Mouse (Mus musculus) neural tube, embryonic 11.5 days (tissue): Measurements from ENCODE around the gene Traf7. TPM values are rescaled to one million over a fixed set of nuclear protein-coding genes. Genes with fewer than 3 reads are reported as not detected.

Source experiments
- ATAC-seq: fragments of 200-750 bp; cut with Nextera tagmentation; 2 replicates; pipeline ENCODE4 v1.8.0; 2017; ENCODE audit warnings: moderate number of reproducible peaks, mild to moderate bottlenecking, moderate TSS enrichment, moderate library complexity; ENCODE audit not compliant: insufficient read depth, low FRiP score, low TSS enrichment
- DNase-seq: peaks from one replicate; pipeline ENCODE4 v3.0.0-alpha.2; 2015; ENCODE audit warnings: low spot score
- H3K27ac ChIP-seq: fragments of 300-500 bp; sonication (generic); 2 replicates; pipeline ENCODE4 v1.5.1; 2014; ENCODE audit warnings: low read depth, mild to moderate bottlenecking, low read length
- H3K27me3 ChIP-seq: fragments of 300-500 bp; sonication (generic); 2 replicates; pipeline ENCODE4 v1.6.1; 2014; ENCODE audit warnings: mild to moderate bottlenecking, low read length, mixed read lengths; ENCODE audit not compliant: control insufficient read depth, insufficient read depth
- H3K36me3 ChIP-seq: fragments of 300-500 bp; sonication (generic); 2 replicates; pipeline ENCODE4 v1.6.1; 2014; ENCODE audit warnings: mild to moderate bottlenecking, low read length, moderate library complexity, mixed read lengths; ENCODE audit not compliant: control insufficient read depth, insufficient read depth
- H3K4me1 ChIP-seq: fragments of 300-500 bp; sonication (generic); 2 replicates; pipeline ENCODE4 v1.6.1; 2014; ENCODE audit warnings: low read length, mixed read lengths; ENCODE audit not compliant: control insufficient read depth, insufficient read depth
- H3K4me2 ChIP-seq: fragments of 300-500 bp; sonication (generic); 2 replicates; pipeline ENCODE4 v1.6.1; 2014; ENCODE audit warnings: low read depth, mild to moderate bottlenecking, moderate library complexity
- H3K4me3 ChIP-seq: fragments of 300-500 bp; sonication (generic); 2 replicates; pipeline ENCODE4 v1.5.1; 2014; ENCODE audit warnings: low read depth, low read length
- H3K9ac ChIP-seq: fragments of 300-500 bp; sonication (generic); 2 replicates; pipeline ENCODE4 v1.6.1; 2014; ENCODE audit warnings: mild to moderate bottlenecking, low read length
- H3K9me3 ChIP-seq: fragments of 300-500 bp; sonication (generic); 2 replicates; pipeline ENCODE4 v1.6.1; 2016; ENCODE audit warnings: low read length; ENCODE audit not compliant: control insufficient read depth
- WGBS: fragments of 180-500 bp; shearing (Covaris S2); extraction: QIAGEN DNeasy Blood & Tissue Kit; methylation state at CpG from one replicate; pipeline ENCODE4 v1.1.7; 2014; 5-methylcytosine and 5-hydroxymethylcytosine counted together
- polyA plus RNA-seq: library from polyadenylated mRNA; unstranded; fragments of >200 nt; fragmentation: Nextera tagmentation; extraction: Ambion mirVana; gene quantifications from 2 replicates; pipeline ENCODE4 v1.2.1, GENCODE M21; 2014

The Traf7 gene
- polyA plus RNA-seq, 1 experiment from 2014 or later = 88.1 TPM

DNA sequence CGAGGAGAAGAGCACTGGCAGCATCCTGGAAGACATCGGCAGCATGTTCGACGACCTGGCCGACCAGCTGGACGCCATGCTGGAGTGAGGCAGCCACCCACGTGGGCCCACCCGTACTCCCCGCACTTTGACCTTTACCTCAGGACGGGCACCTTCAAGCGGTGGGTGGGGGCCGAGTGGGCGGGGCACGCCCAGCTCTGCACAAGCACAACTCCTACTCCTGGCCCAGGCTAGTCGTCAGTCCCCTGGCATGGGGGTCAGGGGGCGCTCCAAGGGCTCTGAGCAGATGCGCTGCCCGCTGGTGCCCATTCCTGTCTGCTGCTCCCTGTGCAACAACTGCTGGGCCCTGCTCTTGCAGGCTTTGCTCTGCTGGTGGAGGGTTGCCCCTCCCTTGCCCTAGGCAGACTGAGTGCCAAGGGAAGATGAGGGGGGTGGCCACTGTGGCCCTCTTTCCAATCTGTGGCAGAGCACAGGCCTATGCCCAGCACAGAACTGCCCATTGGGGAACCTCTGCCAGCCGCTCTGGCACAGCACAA lies 20.5 kb downstream of the Traf7 start:
- DNase-seq = no peak
- ATAC-seq = 0 out of 2 replicates have a peak, but pooled peaks have one; percentile 17
- H3K4me3 ChIP-seq = no peak overlapping the region
- H3K9me3 ChIP-seq = no peaks in the 10 kb centered on the region
- H3K4me2 ChIP-seq = no peak overlapping the region
- no peak overlapping the region for H3K27ac ChIP-seq
- H3K36me3 ChIP-seq = peaks cover 16% of the 10 kb centered on the region
- no peaks in the 10 kb centered on the region for H3K4me1 ChIP-seq
- 47% methylated on average over 19 of the region's 19 CpGs for WGBS
- H3K9ac ChIP-seq = no peak overlapping the region
- H3K27me3 ChIP-seq = no peaks in the 10 kb centered on the region

DNA sequence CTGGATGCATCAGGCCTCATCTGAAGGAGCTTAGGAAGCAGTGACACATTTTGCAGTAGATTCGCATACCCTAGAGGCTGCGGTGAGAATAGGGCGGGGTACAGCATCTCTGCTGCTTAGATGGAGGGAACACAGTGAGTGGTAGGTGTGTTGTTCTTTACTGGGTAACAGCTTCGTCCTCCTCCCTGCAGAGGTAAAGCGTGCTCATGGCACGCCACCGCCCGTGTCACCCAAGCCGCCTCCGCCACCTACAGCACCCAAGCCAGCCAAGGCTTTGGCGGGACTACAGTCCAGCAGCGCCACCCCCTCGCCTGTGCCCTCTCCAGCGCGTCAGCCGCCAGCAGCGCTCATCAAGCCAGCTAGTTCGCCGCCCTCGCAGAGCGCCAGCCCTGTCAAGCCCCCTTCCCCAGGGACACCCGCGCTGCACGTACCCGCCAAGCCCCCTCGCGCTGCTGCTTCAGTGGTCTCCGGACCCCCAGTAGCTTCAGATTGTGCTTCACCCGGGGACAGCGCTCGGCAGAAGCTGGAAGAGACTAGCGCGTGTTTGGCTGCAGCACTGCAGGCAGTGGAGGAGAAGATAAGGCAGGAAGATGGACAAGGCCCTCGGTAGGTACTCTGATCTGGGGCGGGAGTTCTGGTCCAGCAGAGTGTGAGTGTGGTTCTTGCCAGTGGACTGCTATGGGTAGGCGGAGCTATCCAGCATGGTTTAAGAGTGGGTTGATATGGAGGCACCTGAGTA lies 21.2 kb downstream of the Traf7 start:
- WGBS = 28% methylated on average over 36 of the region's 36 CpGs
- Histone ChIP-seq H3K27me3 (no peaks in the 10 kb centered on the region), H3K36me3 (peaks cover 16% of the 10 kb centered on the region), H3K4me2 (no peak overlapping the region), H3K9ac (0 out of 2 replicates have a peak overlapping the region, but pooled peaks have one; percentile 19), H3K9me3 (no peaks in the 10 kb centered on the region), H3K4me3 (no peak overlapping the region), H3K4me1 (no peaks in the 10 kb centered on the region), H3K27ac (no peak overlapping the region)
- DNase-seq = no peak
- ATAC-seq = no peak

DNA sequence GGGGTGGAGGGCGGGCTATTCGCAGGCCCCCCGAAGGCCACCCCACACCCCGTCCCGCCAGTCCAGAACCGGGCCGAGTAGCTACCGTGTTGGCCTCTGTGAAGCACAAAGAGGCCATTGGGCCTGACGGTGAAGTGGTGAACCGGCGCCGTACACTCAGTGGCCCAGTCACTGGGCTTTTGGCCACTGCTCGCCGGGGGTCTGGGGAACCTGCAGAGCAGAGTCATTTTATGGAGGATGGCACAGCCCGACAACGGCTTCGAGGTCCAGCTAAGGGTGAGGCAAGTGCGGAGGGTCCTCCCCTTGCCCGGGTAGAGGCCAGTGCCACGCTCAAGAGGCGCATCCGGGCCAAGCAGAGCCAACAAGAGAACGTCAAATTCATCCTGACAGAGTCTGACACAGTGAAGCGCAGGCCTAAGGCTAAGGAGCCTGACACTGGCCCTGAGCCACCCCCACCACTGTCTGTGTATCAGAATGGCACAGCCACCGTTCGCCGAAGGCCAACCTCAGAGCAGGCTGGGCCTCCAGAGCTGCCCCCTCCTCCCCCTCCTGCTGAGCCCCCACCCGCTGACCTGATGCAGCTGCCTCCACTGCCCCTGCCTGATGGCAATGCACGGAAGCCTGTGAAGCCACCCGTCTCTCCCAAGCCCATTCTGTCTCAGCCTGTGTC lies 22.3 kb downstream of the Traf7 start:
- Histone ChIP-seq H3K4me1 (no peaks in the 10 kb centered on the region), H3K4me2 (no peak overlapping the region), H3K36me3 (peaks cover 14% of the 10 kb centered on the region), H3K27ac (no peak overlapping the region), H3K4me3 (no peak overlapping the region), H3K9me3 (no peaks in the 10 kb centered on the region), H3K9ac (no peak overlapping the region), H3K27me3 (no peaks in the 10 kb centered on the region)
- DNase-seq = no peak
- WGBS = 91% methylated on average over 30 of the region's 30 CpGs
- no peak for ATAC-seq

DNA sequence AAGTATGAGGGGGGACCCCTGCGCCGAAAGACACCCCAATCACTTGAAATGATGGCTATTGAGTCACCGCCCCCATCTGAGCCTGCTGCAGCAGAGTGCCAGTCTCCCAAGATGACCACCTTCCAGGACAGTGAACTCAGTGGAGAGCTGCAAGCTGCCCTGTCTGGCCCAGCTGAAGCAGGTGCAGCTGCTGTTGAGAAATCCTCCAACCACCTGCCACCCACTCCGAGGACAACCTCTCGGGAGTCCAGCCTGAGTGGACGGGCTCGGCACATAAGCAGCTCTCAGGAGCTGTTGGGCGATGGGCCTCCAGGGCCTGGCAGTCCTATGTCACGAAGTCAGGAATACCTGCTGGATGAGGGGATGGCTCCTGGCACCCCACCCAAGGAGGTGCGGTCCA lies 23.7 kb downstream of the Traf7 start:
- DNase-seq (no peak), ATAC-seq (no peak)
- H3K27ac ChIP-seq = no peak overlapping the region
- H3K4me3 ChIP-seq = no peak overlapping the region
- no peak overlapping the region for H3K9ac ChIP-seq
- no peaks in the 10 kb centered on the region for H3K9me3 ChIP-seq
- H3K4me1 ChIP-seq = no peaks in the 10 kb centered on the region
- peaks cover 6% of the 10 kb centered on the region for H3K36me3 ChIP-seq
- WGBS = 92% methylated on average over 10 of the region's 10 CpGs
- H3K4me2 ChIP-seq = no peak overlapping the region
- H3K27me3 ChIP-seq = no peaks in the 10 kb centered on the region

DNA sequence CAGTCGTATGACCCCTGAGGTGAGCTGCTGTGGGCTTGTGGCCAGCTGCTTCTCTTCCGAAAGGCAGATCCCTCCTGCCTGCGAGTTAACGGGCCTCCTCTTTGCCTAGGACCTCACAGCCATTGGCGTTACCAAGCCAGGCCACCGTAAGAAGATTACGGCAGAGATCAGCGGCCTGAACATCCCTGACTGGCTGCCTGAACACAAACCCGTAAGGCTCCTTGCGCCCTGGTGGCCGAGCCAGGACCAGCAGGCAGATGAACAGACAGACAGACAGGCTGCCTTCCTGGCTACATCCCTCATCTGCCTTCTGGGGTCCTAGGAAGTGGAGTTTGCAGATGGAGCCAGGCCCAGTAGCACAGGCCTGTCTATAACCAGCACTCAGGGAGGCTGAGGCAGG lies 25.5 kb downstream of the Traf7 start:
- Histone ChIP-seq H3K4me3 (no peak overlapping the region), H3K9me3 (no peaks in the 10 kb centered on the region), H3K27me3 (no peaks in the 10 kb centered on the region), H3K4me1 (no peaks in the 10 kb centered on the region), H3K9ac (no peak overlapping the region), H3K36me3 (peaks cover 5% of the 10 kb centered on the region), H3K4me2 (no peak overlapping the region), H3K27ac (no peak overlapping the region)
- ATAC-seq = no peak
- 49% methylated on average over 11 of the region's 11 CpGs for WGBS
- no peak for DNase-seq

DNA sequence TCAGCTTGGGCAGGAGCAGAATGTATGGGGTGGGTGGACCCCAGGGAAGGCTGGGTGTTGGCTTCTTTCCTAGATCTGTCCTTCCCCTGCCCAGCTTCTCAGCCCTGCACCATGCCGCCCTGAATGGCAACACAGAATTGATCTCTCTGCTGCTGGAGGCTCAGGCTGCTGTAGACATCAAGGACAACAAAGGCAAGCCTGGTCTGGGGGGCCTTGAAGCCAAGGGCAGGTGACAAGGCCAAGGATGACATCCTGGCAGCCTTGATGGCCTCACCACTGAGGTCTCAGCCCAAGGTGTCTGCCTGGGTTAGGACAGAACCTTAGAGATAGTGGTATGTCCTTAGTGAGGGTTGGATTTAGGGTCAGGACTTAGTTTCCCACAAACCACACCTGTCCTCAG lies 31.7 kb downstream of the Traf7 start:
- peaks cover 4% of the 10 kb centered on the region; the same call in 1 of the 2 replicates for H3K36me3 ChIP-seq
- WGBS = 89% methylated on average over 1 of the region's 1 CpGs

DNA sequence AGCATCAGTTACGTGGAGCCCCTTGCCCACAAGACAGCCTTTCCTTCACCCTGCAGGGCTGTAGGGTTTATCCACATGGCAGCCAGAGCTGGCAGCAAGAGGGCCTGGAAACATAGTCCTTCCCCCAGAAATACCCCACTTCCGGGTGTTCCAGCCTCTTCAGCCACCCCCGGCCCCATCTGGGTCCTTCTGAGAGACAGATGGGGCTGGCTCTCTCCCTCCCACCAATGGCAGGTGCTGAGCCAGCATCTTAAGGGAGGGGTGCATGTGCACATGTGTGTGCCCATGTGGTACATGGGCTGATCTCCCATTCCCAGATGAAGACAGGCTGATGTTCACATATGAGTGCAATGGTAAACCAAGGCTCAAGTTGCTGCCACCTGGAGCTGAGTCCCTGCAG lies 32.3 kb downstream of the Traf7 start:
- no peak overlapping the region for H3K4me2 ChIP-seq
- H3K4me1 ChIP-seq = no peaks in the 10 kb centered on the region
- DNase-seq (no peak), ATAC-seq (no peak)
- peaks cover 4% of the 10 kb centered on the region; the same call in 1 of the 2 replicates for H3K36me3 ChIP-seq
- H3K27me3 ChIP-seq = no peaks in the 10 kb centered on the region
- no peak overlapping the region for H3K4me3 ChIP-seq
- 86% methylated on average over 3 of the region's 3 CpGs for WGBS
- H3K9me3 ChIP-seq = no peaks in the 10 kb centered on the region
- H3K9ac ChIP-seq = no peak overlapping the region
- no peak overlapping the region for H3K27ac ChIP-seq

More for the DNA sequence above, 31.7 kb downstream of the Traf7 start:
- no peak overlapping the region for H3K4me3 ChIP-seq
- H3K27ac ChIP-seq = no peak overlapping the region
- no peaks in the 10 kb centered on the region for H3K9me3 ChIP-seq
- no peak overlapping the region for H3K9ac ChIP-seq
- no peaks in the 10 kb centered on the region for H3K27me3 ChIP-seq
- no peaks in the 10 kb centered on the region for H3K4me1 ChIP-seq
- DNase-seq (no peak), ATAC-seq (no peak)
- no peak overlapping the region for H3K4me2 ChIP-seq

DNA sequence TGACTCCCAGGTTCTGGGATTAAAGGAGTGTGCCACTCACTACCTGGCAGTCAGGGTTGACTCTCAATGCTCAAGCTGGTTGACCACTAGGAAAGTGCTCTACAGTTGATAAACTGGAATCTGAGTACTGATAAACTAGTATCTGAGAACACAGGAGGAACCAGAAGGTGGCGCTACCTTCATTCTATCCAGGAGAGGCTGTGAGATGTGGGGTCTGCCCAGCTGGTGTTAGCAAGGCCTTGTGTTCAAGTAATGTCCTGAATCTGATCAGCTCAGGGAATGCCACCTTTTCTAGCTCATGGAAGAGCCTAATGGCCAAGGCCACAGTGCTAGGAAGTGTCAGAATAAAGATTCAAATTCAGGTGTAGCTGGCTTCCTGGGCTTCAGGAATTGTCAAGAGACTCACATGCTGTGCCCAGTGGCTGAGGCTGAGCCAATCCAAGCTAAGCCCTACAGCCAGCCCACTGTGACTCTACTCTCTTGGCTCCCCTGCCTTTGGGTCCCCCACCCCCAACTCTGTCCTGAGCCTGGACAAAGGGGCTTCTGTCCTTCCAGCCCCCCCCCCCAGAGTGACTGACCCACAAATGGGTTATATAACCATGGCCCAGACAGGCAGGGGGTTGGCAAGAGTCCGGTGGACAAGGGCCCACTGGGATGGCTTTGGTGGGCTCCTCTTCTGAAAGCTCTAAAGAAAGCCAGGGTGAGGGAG lies 33.0 kb downstream of the Traf7 start:
- Histone ChIP-seq H3K36me3 (peaks cover 4% of the 10 kb centered on the region; the same call in 1 of the 2 replicates), H3K27me3 (no peaks in the 10 kb centered on the region), H3K9me3 (no peaks in the 10 kb centered on the region), H3K9ac (no peak overlapping the region), H3K4me2 (no peak overlapping the region), H3K4me3 (no peak overlapping the region), H3K4me1 (peaks cover 6% of the 10 kb centered on the region), H3K27ac (no peak overlapping the region)
- 45% methylated on average over 2 of the region's 2 CpGs for WGBS
- ATAC-seq = no peak
- peak; percentile 55 for DNase-seq
